Mouse (Mus musculus): Measurements from ENCODE around the gene Slc5a11. TPM values are rescaled to one million over a fixed set of nuclear protein-coding genes. Genes with fewer than 3 reads are reported as not detected.
A peak's percentile ranks its signal among the peaks of the same experiment; 100 is the strongest.

The Slc5a11 gene
- total and polyA plus RNA-seq, 2 experiments from 2014 or later: 0.10 TPM; not detected in 1

GRCm38 (mm10) chr7:123219781-123220632 lies 5.4 kb downstream of the Slc5a11 start:
- H3K27me3 ChIP-seq (ENCODE audit: control insufficient read depth, insufficient read depth, low read length): no peaks in the 10 kb centered on the region
- no peak overlapping the region for H3K4me3 ChIP-seq (ENCODE audit: low read depth, low read length)
- no peak for DNase-seq (ENCODE audit: low spot score)
- WGBS: 71% methylated on average over 13 of the region's 13 CpGs
- no peaks in the 10 kb centered on the region for H3K9me3 ChIP-seq (replicated peaks; ENCODE audit: control insufficient read depth, low read length)
- no peak overlapping the region for H3K27ac ChIP-seq (ENCODE audit: low read depth)
- no peak overlapping the region for H3K9ac ChIP-seq (replicated peaks; ENCODE audit: low read depth, low read length)
- no peaks in the 10 kb centered on the region for H3K36me3 ChIP-seq (replicated peaks; ENCODE audit: control insufficient read depth, insufficient read depth, low read length)
- TF ChIP-seq EP300 (IDR thresholded peaks at IDR 0.05; ENCODE audit: low read depth) (no peak), CTCF (IDR thresholded peaks at IDR 0.05; ENCODE audit: low read depth) (no peak)
- H3K4me1 ChIP-seq (ENCODE audit: control insufficient read depth, insufficient read depth): no peaks in the 10 kb centered on the region
- no peak for ATAC-seq (ENCODE audit: insufficient read depth, low read depth)
- H3K4me2 ChIP-seq (ENCODE audit: low read depth, low read length): no peak overlapping the region

DNA sequence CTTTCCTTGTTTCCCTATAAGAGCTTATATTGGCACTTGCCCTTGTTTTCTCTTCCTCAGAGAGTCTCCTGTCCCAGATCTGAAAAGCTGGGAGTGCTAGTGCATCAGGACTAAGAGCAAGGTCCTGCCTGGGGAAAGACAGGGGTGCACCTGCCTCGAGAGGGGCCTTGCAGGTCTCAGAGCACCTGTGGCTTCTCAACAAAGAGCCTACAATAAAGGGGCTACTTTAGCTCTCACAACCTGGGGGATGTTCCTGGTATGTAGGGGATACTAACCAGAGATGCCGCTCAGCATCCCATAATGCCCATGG lies 6.0 kb downstream of the Slc5a11 start:
- Histone ChIP-seq H3K9ac (replicated peaks; ENCODE audit: low read depth, low read length) (no peak overlapping the region), H3K4me2 (ENCODE audit: low read depth, low read length) (no peak overlapping the region), H3K27me3 (ENCODE audit: control insufficient read depth, insufficient read depth, low read length) (no peaks in the 10 kb centered on the region), H3K36me3 (replicated peaks; ENCODE audit: control insufficient read depth, insufficient read depth, low read length) (no peaks in the 10 kb centered on the region), H3K27ac (ENCODE audit: low read depth) (no peak overlapping the region), H3K9me3 (replicated peaks; ENCODE audit: control insufficient read depth, low read length) (no peaks in the 10 kb centered on the region), H3K4me3 (ENCODE audit: low read depth, low read length) (no peak overlapping the region), H3K4me1 (ENCODE audit: control insufficient read depth, insufficient read depth) (no peaks in the 10 kb centered on the region)
- 70% methylated on average over 2 of the region's 2 CpGs for WGBS
- no peak for ATAC-seq (ENCODE audit: insufficient read depth, low read depth)
- no peak for TF ChIP-seq CTCF (IDR thresholded peaks at IDR 0.05; ENCODE audit: low read depth)
- TF ChIP-seq EP300 (IDR thresholded peaks at IDR 0.05; ENCODE audit: low read depth): no peak
- DNase-seq (ENCODE audit: low spot score): no peak

DNA sequence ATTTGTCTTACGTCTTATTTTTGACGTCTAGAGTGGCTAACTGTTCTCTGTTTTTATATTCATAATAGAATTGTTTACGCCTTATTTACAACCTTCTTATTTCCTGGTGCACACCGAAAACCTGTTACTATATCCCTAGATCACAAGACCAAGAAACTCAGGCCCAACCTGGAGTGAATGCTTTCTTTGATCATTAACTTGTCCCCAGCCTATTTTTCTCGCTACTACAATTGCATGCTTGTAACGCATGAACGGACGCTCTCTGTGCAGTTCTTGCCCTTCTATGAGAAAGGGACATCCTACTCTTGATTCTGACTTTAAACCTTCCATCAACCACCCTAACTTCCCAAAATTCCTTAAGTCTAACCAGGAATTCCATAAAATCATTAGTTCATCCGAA lies 9.5 kb downstream of the Slc5a11 start:
- no peak for ATAC-seq (ENCODE audit: insufficient read depth, low read depth)
- Histone ChIP-seq H3K4me1 (ENCODE audit: control insufficient read depth, insufficient read depth) (no peaks in the 10 kb centered on the region), H3K27ac (ENCODE audit: low read depth) (no peak overlapping the region), H3K9me3 (replicated peaks; ENCODE audit: control insufficient read depth, low read length) (no peaks in the 10 kb centered on the region), H3K4me2 (ENCODE audit: low read depth, low read length) (no peak overlapping the region), H3K4me3 (ENCODE audit: low read depth, low read length) (no peak overlapping the region), H3K36me3 (replicated peaks; ENCODE audit: control insufficient read depth, insufficient read depth, low read length) (no peaks in the 10 kb centered on the region), H3K27me3 (ENCODE audit: control insufficient read depth, insufficient read depth, low read length) (no peaks in the 10 kb centered on the region), H3K9ac (replicated peaks; ENCODE audit: low read depth, low read length) (no peak overlapping the region)
- WGBS: 86% methylated on average over 9 of the region's 9 CpGs
- DNase-seq (ENCODE audit: low spot score): no peak
- no peak for TF ChIP-seq EP300 (IDR thresholded peaks at IDR 0.05; ENCODE audit: low read depth)
- TF ChIP-seq CTCF (IDR thresholded peaks at IDR 0.05; ENCODE audit: low read depth): no peak

DNA sequence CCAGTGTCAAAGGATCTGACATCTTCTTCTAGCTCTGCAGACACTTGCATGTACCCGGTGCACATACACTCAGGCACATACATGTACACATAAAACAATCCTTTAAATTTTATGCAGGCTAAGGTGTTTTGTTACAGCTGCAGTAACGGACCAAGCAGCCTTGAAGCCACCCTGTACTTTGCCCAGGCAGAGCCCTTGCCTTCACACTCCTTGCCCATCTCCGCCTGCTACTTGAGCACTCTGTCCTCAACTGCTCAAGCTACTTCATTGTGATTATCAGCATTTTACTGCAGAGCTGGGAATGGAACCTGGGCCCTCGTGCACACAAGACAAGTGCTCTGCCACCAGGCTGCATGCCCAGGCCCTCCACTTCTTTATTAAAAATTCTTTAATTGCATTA lies 10.6 kb downstream of the Slc5a11 start:
- H3K4me1 ChIP-seq (ENCODE audit: control insufficient read depth, insufficient read depth): no peaks in the 10 kb centered on the region
- no peaks in the 10 kb centered on the region for H3K36me3 ChIP-seq (replicated peaks; ENCODE audit: control insufficient read depth, insufficient read depth, low read length)
- TF ChIP-seq EP300 (IDR thresholded peaks at IDR 0.05; ENCODE audit: low read depth) (no peak), CTCF (IDR thresholded peaks at IDR 0.05; ENCODE audit: low read depth) (no peak)
- 78% methylated on average over 4 of the region's 4 CpGs for WGBS
- H3K9ac ChIP-seq (replicated peaks; ENCODE audit: low read depth, low read length): no peak overlapping the region
- no peak overlapping the region for H3K27ac ChIP-seq (ENCODE audit: low read depth)
- H3K4me3 ChIP-seq (ENCODE audit: low read depth, low read length): no peak overlapping the region
- H3K4me2 ChIP-seq (ENCODE audit: low read depth, low read length): no peak overlapping the region
- DNase-seq (ENCODE audit: low spot score) (no peak), ATAC-seq (ENCODE audit: insufficient read depth, low read depth) (no peak)
- H3K9me3 ChIP-seq (replicated peaks; ENCODE audit: control insufficient read depth, low read length): no peaks in the 10 kb centered on the region
- no peaks in the 10 kb centered on the region for H3K27me3 ChIP-seq (ENCODE audit: control insufficient read depth, insufficient read depth, low read length)

DNA sequence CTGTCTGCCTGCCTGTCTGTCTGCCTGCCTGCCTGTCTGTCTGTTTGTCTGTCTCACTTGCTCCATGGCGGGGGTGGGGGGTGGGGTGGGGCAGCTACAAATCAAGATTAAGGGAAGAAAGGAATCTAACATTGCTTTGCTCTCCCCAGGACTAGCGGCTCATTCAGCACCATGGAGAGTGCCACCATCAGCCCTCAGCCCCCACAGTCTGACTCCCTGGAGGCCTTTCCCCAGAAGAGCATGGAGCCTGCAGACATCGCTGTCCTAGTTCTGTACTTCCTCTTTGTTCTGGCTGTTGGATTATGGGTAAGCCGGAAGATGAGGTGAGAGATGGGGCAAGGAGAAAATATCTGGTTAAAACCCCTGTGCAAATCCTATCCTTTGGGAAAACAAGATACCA lies 20.9 kb downstream of the Slc5a11 start:
- Histone ChIP-seq H3K4me2 (ENCODE audit: low read depth, low read length) (no peak overlapping the region), H3K27me3 (ENCODE audit: control insufficient read depth, insufficient read depth, low read length) (no peaks in the 10 kb centered on the region), H3K9ac (replicated peaks; ENCODE audit: low read depth, low read length) (no peak overlapping the region), H3K4me1 (ENCODE audit: control insufficient read depth, insufficient read depth) (no peaks in the 10 kb centered on the region), H3K9me3 (replicated peaks; ENCODE audit: control insufficient read depth, low read length) (no peaks in the 10 kb centered on the region), H3K4me3 (ENCODE audit: low read depth, low read length) (no peak overlapping the region), H3K36me3 (replicated peaks; ENCODE audit: control insufficient read depth, insufficient read depth, low read length) (no peaks in the 10 kb centered on the region), H3K27ac (ENCODE audit: low read depth) (no peak overlapping the region)
- 14% methylated on average over 4 of the region's 4 CpGs for WGBS
- DNase-seq (ENCODE audit: low spot score) (peak; percentile 17), ATAC-seq (ENCODE audit: insufficient read depth, low read depth) (no peak)
- no peak for TF ChIP-seq EP300 (IDR thresholded peaks at IDR 0.05; ENCODE audit: low read depth)
- TF ChIP-seq CTCF (IDR thresholded peaks at IDR 0.05; ENCODE audit: low read depth): no peak

- WGBS: 53% methylated on average over 4 of the region's 4 CpGs
- Histone ChIP-seq H3K4me1 (ENCODE audit: control insufficient read depth, insufficient read depth) (no peaks in the 10 kb centered on the region), H3K9me3 (replicated peaks; ENCODE audit: control insufficient read depth, low read length) (no peaks in the 10 kb centered on the region), H3K9ac (replicated peaks; ENCODE audit: low read depth, low read length) (no peak overlapping the region), H3K4me3 (ENCODE audit: low read depth, low read length) (no peak overlapping the region), H3K36me3 (replicated peaks; ENCODE audit: control insufficient read depth, insufficient read depth, low read length) (no peaks in the 10 kb centered on the region), H3K27ac (ENCODE audit: low read depth) (no peak overlapping the region), H3K4me2 (ENCODE audit: low read depth, low read length) (no peak overlapping the region), H3K27me3 (ENCODE audit: control insufficient read depth, insufficient read depth, low read length) (no peaks in the 10 kb centered on the region)
- ATAC-seq (ENCODE audit: insufficient read depth, low read depth): no peak
- no peak for DNase-seq (ENCODE audit: low spot score)
- no peak for TF ChIP-seq CTCF (IDR thresholded peaks at IDR 0.05; ENCODE audit: low read depth)
- TF ChIP-seq EP300 (IDR thresholded peaks at IDR 0.05; ENCODE audit: low read depth): no peak
These were observed 24.0 kb downstream of the Slc5a11 start for GRCm38 (mm10) chr7:123238621-123239020.

All from heart, postnatal 0 days (tissue).